Mouse (Mus musculus) urinary bladder, postnatal 25 days (tissue): ENCODE measurements at regions not wholly inside any gene's neighbourhood (a gene's known extent, or its start where the extent isn't known, plus 50 kb on each side); places are given as distances from the start of the nearest gene placed in this dataset.
A peak's percentile ranks its signal among the peaks of the same experiment; 100 is the strongest.

ENCODE experiments used
- DNase-seq: peaks from one replicate; pipeline ENCODE4 v3.0.0; 2022; ENCODE audit warnings: low spot score

DNA sequence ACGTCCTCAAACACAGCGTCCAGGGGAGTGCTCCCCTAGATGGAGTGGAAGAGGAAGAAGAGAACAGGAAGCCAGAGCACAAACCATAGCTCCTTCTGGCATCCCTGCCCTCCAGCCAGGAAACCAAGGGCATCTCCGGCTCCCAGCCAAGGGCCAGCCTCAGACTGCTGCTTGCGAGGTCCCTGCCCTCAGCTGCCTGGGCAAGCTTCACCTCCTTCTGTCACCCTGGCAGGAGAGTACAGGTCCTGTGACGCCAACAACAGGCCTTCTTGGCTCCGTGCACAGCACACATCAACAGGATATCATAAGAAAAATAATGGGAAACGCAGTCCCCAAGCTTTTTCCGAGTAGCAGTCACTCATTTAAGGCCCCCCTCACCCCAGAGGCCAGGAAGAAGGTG is 212.9 kb upstream of the Mocs1 start:
- no peak for DNase-seq

DNA sequence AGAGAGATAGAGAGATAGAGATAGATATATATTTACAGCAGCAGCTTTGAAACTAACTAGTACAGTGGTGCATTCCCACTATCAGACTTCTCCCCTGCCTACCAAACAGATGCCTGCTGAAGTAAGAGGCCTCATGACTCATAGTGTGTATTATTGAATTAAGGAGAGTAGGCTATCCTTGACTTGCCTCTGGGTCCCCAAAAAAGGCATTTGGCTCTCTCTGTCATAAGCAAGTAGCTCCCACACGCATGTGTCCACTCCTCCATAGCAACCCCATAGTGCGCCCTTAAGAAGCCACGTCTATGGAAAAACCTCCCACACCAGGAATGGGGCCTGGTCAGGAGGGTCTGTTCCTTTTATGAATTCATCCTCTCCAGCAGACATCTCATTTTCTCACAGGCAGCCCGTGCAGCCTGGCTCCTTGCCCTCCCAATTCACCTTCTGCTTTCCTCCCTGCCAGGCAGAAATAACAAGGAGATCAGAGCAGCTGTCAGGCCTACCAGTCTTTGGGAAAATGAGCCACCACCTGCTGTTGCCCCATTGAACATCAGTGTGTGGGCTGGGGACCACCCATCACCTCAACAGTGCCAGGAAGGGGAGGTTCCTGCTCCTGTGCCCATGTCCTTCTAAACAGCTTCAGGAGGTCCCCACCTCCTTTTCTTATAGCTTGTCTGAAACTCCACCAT is 208.5 kb upstream of the Mocs1 start:
- no peak for DNase-seq

DNA sequence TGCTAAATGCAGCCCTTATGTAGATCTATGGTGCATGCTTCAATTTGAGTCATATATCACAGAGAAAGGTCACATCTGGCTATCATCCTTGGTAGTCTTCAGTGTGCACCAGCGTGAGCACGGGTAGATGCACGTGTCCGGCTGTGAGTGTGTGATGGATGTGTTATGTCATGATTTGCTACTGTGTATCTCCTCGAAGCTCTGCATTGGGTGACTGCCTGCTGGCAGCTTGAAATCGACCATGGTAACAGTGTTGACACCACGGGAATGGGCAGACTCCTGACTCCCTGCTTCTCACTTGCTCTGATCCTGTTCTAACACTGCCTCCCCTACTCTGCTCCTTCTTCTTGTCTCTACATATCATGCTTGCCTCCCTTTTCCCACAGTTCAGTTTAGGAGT is 204.9 kb upstream of the Mocs1 start:
- no peak for DNase-seq

DNA sequence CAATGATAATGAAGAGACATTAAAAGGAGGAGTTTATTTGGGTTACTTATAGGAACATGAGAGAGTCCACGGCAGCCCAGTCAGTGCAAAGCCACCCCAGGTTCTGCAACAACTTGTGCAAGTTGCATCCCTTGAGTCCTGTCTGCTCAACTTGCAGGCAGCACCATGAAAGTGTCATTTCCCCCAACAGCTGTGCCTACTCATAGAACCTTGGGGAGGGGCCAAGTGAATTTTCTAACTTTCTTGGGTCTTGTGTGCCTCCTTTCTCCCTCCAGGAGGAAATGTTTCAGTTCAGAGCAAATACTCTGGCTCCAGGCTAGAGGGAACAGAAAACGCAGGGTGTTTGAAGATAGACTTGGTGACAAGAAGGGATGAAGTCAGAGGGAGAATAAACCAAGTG is 204.5 kb upstream of the Mocs1 start:
- DNase-seq, result peak; percentile 7

DNA sequence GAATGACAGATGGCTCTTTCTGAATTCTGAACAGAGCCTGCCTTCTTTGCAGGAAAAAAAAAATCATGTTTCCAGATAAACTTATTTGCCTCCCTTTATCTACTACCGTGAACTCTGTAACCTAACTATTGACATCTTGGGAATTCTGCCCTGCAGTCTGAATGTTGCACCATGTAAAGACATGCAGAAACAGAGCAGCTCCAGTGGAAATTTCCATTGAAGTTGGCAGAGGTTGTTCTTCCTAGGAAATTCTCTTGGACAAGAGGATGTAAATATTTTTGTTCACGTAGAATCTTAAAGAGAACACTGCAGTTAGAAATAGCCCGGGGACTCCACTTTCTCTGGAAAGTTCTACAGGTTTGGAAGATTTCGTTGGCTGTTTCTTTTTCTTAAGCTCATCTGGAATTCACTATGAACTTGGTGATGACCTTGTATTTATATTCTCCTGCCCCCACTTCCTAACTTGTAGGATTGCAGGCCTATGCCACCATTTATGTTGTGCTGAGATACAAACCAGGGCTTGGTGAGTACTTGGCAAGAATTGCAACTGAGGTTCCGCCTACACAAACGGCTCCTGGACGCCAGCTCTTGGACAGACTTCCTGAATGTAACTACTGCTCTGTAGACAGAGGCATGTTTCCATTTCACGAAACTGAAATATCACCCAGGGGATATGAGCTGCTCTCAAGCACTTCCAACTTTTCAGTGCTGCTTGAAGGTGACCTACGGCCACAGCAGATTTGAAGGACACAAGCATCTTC is 202.7 kb upstream of the Mocs1 start:
- DNase-seq, result no peak

DNA sequence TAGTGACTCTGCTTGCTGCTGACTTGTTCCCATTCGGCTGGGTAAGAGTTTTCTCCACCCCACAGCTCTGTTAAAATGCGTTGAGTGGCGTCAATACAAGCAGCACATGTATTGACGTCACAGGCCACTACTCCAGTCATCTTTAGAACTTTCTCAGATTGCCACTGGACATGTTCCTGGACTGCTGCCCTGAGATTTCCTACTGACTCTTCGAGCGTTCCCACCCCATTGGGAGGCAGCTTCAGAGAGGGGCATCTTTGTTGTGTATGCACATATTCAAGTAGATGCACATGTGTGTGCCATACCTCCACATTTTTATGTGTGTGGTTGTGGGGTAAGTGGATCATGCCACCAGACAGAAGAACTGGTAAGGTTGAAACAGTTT is 202.2 kb upstream of the Mocs1 start:
- DNase-seq, result no peak

DNA sequence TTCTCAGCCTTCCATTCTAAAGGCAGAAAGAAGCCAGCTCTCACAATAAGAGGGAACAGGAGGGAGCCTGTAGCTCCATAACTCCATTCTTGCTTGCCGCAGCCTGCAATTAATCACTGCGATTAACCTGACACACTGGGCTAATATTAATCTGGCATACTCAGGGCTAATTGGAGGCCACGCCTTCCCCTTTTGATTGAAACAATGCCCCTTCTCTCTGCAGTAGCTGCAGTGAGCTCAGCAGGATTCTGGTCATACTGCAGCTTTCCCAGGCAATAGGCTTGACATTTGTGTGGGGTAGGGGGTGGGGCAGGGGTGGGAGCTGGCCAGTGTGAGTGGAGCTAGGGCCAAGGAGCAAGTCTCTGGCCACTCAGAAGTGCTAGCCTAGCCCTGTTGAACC is 196.9 kb upstream of the Mocs1 start:
- no peak for DNase-seq

DNA sequence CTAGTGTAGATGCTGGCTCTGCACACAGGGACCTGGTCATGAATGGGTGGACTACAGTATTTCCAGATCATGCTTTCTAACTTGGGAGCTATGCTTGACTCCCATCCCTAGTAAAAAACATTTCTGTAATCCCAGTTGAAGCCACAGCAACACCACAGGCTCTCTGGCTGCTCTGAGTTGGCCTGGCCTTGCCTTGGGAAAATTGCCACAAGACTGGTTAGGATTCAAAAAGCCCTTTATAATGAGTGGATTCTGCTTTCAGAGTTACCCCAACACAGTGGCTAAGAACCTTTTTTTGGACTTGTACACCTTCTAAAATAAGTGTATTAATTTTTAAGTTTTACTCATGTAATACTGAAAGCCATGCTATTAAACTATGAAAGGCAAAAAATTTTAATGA is 188.1 kb upstream of the Mocs1 start:
- no peak for DNase-seq

DNA sequence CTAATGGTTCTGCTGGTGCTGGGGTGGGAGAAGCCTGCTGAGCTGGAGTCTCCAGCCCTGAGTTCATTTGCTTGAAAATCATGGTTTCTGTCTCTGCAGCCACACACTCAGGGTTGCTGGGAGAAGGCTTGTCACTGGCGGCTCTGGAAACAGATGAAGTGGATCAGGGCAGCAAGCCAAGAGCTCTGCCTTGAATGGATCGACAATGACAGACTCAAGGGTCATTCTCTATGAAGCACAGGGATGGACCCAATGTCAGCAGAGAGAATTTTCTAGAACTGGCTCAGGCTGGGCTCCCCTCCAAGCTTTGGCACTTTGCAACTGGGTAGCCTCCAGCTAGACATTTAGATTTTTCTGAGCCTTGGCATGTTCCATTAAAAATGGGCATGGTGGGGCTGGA is 184.7 kb upstream of the Mocs1 start:
- DNase-seq, result no peak

DNA sequence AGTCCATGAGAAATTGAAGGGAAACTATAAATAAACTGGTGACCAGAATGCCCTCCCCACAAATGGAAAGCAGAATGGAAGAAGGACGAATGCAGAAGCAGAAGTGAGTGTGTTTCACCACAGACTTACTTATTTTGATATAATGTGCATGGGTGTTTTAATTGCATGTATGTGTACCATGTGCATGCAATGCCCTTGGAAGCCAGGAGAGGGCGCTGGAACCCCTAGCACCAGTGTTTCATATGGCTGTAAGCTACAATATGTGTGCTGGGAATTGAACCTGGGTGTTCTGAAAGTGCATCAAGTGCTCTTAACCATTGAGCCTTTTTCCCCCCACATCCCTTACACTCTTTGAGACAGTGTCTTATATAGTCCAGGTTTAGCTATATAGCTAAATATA is 183.1 kb upstream of the Mocs1 start:
- DNase-seq, result no peak

DNA sequence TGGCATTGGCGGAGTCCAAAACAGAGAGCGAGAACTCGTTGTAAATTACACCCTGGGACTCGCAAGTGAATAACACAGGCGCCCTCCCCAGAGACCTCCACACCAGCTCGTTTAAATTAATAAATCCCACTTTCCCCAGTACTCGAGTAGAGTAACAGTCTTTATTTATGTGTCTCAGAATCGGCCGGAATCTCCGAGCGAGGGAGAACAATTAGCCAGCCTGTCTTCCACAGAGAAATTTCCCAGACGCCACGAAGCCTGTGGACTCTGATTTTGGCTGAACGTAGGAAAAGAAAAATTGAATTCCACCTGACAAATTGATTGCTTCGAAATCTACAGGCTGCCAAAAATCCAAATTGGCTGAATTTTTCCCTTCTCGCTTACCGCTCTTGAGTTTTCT is 180.9 kb upstream of the Mocs1 start:
- DNase-seq, result no peak

DNA sequence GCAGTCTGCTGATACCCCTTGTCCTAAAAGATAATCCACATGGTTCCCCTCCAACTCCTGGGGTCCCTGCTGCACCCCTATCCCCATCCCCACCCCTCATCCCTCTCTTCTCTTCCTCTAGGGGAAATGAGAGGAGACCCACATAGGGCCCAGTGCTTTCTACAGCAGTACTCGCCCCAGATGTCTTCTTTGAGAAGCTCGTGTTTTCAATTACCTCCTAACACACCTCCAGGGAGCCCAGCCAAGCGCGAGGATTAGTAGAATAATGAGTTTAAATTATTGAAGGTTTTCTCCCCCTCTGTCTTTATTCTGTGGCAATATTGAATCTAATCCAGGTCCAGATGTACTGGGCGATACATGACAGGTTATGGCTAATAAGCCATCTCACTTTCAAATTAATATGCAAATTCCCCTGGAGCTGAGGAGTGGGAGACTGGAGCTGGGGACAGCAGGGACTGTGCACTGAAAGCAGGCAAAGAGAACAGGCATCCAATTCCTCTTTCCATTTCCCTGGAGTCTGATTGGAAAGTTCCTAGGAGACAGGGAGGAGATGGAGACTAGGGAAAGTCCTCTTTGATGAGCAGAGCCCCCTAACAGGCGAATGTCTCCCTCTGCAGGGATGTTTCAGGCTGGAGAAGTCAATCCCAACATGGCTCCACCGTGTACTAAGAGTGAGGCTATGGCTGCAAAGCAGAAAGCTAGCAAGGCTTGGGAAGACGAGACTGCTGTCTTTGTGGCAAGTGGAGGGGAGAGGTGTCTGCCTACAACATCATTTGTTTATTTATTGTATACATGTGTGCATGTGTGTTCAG is 177.2 kb upstream of the Mocs1 start:
- no peak for DNase-seq

DNA sequence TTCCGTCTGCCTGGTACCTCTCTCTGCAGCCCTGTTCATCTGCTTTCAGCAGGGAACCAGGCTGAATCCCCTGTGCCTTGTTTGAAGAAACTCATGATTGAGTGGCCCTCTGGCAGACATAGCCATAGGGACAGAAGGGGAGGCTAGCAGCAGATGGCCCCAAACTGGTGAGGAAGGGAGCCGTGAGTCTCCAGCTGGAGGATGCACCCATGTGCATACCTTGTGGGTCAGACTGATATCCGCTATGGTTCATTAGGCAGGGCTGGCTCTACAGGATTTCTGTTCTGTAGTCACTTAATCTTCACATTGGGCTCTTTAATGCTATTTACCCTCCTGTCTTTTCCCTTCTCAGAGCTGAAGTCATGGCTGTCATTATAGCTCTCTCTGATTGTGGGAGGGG is 175.9 kb upstream of the Mocs1 start:
- no peak for DNase-seq

DNA sequence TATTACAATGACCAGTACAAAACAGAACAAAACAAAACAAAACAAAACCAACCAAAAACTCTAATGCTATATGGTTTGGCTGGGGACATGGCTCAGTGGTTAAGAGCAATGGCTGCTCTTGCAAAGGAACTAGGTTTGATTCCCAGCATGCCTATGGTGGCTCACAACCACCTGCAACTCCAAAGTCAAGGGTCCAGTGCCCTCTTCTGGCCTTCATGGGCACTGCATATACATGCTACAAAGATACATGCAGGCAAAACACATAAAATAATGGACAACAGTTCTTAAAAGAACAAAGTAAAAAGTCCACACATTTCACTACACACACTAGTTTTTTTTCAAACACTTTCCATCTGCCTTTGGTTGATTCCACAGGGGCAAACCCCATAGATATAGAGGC is 169.7 kb upstream of the Mocs1 start:
- no peak for DNase-seq

DNA sequence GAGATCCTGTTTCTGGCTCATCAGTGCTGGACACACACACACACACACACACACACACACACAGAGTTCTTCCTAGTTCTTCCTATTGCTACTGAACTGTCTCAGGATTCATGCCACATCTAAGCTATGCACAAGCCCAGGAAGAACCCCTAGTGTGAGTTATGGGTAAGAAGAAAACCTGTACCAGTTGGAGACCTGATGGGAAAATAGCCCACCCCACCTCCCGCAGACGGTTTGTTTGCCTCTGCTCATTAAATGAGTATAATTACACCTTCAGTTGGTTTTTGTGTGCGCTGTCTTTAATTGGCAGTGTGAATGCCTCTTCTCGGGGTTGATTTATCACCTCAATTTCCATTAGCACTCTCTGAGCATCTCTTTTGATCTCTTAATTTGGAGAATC is 165.8 kb upstream of the Mocs1 start:
- DNase-seq, result no peak

DNA sequence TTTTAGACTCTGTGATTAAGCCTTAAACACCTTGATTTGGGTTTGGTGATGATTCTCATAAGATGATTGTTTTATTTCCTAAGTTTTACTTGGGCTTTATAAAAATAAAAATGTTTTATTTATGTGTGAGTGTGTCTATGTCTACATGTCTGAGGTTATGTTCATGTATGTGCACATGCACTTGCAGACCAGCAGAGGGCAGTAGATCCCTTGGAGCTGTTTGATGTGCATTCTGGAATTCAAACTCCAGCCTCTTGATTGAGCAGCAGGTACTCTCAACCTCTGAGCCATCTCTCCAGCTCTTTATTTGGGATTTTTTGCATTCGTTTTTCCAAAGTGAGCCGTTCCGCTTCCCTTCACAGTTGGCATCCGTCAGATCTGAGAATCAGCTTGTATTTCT is 161.8 kb upstream of the Mocs1 start:
- no peak for DNase-seq

DNA sequence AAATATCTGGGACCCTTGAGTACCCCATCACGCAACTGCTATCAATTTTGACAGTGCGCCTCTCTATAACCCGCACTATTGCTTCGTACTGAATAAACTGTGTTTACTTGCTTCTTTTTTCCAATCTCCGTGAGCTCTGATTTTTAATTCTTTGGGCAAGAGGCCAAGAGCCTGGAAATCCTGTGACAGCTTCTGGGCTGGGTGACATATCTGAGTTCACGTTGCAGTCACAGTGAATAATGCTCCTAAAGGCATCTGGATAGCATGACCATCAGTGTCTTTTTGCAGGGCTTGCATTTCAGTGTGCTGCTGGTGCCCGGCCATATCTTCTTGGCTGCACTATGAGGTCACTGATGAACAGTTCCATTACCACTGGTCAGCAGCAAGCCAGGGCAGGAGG is 158.2 kb upstream of the Mocs1 start:
- no peak for DNase-seq

DNA sequence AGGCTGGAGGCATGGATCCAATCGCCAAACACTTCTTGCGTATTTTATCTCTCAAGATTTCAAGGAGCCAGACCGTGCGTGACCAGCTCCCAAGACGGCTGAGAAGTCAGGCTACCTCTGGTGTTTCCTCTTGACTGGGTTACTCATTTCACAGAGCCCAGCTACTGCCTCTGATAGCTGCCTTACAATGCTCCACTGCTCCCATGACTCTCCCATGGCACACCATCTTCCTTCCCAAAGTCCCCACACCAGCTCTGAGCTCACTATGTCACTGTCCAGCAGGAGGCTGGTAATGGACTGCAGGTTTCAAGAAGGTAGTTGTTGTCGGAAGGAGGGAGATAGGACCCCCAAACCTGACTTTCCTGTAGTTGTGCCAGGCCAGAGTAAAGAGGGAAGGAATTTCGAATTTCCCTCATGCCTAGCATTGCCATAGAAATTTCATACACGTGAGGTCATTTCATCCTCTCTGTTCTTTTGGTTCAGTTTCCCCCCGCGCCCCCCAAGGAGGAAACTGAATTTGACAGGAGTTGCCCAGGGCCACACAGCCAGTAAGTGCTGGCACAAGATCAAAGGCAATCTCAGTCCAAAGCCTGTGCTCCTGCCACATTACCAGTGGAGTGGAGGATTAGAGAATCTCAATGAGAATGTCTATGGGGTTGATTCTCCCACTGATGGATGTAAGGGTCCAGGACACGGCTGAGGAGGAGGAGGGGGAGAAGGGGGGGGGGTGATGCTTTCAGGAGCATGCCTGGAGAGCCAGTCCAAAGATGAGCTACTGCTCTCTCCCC is 155.3 kb upstream of the Mocs1 start:
- no peak for DNase-seq

DNA sequence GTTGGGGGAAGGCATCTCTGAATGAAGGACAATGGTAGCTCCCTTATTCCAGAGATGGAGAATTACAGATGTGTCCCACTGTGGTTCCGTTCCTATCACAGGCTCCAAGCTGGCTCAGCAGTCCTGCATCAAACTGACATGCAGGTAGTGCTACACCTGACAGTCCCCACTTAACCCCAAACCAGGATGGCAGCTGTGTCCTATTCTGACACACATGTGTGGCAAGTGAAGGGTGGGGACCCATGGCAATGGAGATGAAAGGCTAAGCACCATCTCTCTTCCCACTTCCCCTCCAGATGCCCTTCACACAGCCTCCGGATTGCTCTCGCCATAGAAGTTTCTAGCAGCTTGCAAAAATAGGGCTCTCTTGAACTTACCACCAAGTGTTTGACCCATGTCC is 153.2 kb upstream of the Mocs1 start:
- no peak for DNase-seq

DNA sequence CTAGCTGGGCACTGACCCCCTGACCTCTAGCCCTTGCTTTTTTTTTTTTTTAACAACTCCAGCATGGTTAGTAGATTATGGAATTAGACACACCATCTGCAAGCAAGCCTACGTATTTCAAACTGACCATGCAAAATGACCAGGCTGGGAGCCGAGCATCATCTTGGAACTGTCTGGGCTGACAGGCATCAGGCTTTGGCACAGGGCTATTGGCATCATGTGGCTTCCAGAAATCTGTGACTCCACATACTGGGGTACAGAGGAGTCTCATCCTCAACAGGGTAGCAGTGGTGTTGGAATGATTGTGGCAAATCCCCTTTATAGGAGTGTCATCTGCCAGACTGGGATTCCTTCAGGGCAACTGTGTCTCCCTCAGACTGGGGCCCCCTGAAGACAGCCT is 152.7 kb upstream of the Mocs1 start:
- no peak for DNase-seq

DNA sequence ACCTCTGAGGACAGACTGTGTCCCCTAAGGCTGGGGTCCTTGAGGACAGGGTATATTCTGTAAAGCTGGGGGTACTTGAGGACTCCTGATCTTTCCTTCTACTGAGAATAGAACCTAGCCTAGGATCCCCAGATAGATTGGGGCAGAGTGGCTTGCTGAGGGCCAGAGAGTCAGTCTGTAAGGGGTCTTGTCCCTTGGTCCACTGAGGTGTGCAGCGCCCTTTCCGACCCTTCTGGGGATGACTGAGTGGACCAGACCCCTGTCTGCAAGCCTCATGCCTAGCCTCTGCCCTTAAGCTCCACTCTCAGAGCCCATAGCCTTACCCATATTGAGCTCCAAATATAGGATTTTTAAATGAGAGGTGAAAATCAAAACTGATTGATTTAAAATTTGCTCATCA is 152.2 kb upstream of the Mocs1 start:
- no peak for DNase-seq

DNA sequence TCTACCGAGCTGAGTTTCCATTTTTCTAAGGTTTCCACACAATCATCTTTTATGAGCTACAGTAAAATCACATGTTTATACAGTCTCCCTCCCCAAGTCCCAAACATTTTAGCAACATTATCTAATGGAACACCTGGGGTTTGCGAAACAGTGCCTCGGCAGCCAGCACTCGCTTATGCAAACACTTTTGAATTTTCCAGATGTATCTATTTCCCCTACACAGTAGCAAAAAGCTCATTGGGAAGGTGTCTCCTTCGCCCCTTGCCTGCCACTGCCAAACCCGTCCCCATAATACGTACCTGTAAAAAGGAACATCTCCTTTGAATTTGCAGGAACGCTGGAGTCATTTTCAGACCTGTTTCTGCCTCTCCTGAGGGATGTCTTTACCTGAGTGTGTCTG is 149.6 kb upstream of the Mocs1 start:
- no peak for DNase-seq
